Mouse (Mus musculus): ENCODE data around the gene Lcn12.

DNA sequence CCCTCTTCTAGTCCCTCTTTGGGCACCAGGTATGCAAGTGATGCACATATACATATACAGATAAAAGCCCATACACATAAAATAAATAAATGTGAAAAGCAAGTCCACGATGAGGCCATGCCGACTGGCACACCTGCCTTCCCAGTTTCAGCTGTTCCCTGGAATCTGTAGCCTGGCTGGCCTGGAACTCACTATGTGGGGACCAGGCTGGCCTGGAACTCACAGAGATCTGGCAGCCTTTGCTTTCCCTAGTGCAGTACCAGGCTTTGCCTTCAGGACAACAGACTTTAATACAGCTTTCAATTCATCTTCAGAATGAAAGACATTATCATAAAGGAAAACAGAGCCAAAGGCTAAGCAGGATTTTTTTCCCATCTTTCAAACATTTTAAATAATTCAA lies 40.0 kb upstream of the Lcn12 start:
- TF ChIP-seq CTCF (IDR thresholded peaks at IDR 0.05; ENCODE audit: low read depth, low read length) = no peak
- TF ChIP-seq POLR2A (IDR thresholded peaks at IDR 0.05; ENCODE audit: extremely low read depth, insufficient read depth, low read length) = no peak

Measured in liver, adult 2 months (tissue).